8 mouse cellular contexts compared by ENCODE assay signal in the genomic region with DNA sequence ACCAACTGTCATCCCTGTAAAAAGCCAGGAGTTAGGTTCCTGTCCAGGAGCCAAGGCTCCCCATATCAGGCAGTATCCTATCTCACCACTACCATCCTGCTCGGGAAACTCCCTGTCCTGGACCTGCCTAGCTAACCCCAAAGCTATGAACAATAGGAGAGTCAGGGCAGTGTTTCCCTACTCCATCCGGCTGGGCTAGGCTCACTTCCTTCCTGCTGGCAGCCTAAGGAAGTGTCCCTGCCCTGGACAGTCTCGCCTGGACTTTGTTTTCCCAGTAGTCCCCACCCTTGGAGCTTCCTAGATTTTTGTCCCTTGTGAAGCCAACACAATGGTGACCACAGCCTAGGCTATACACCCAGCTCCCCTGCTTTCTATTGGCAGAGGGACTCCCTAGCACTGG. TPM values are rescaled to one million over a fixed set of nuclear protein-coding genes. Genes with fewer than 3 reads are reported as not detected.
DNase-seq lines count a peak whose midpoint lies in the region; ATAC-seq lines count a peak whose summit lies in the region.

No protein-coding gene starts in this region.

- H3K27ac ChIP-seq in hindbrain, embryonic 10.5 days = peak overlapping the region; percentile 98; the same call in 1 of the 2 replicates
- H3K27ac ChIP-seq in hindbrain, embryonic 11.5 days (ENCODE audit: low read depth, low read length) = no peak overlapping the region
- H3K27ac ChIP-seq in heart, embryonic 12.5 days (ENCODE audit: poor library complexity, severe bottlenecking) = peak overlapping the region; percentile 71
- 0 out of 2 replicates have a peak overlapping the region, but pooled peaks have one; percentile 8 for H3K27ac ChIP-seq in macrophage

- no peak for ATAC-seq in hindbrain, embryonic 11.5 days (ENCODE audit: low FRiP score)
- ATAC-seq in heart, embryonic 12.5 days (ENCODE audit: insufficient number of reproducible peaks, low FRiP score) = peak; percentile 29
- no peak for ATAC-seq in megakaryocyte-erythroid progenitor cell, adult 5-6 weeks (replicated peaks; ENCODE audit: low FRiP score, low TSS enrichment, poor library complexity, severe bottlenecking)
- ATAC-seq in granulocyte monocyte progenitor cell, adult 5-6 weeks (replicated peaks; ENCODE audit: poor library complexity, severe bottlenecking) = no peak

- H3K36me3 ChIP-seq in hindbrain, embryonic 10.5 days = peaks cover 51% of the 10 kb centered on the region
- peaks cover 11% of the 10 kb centered on the region for H3K36me3 ChIP-seq in hindbrain, embryonic 11.5 days (ENCODE audit: control insufficient read depth, insufficient read depth, low read length)
- H3K36me3 ChIP-seq in heart, embryonic 12.5 days = peaks cover 34% of the 10 kb centered on the region
- peaks cover 6% of the 10 kb centered on the region; the same call in 1 of the 2 replicates for H3K36me3 ChIP-seq in macrophage (ENCODE audit: inconsistent target)

- H3K27me3 ChIP-seq in hindbrain, embryonic 10.5 days (ENCODE audit: insufficient read depth, poor library complexity, severe bottlenecking) = no peaks in the 10 kb centered on the region
- no peaks in the 10 kb centered on the region for H3K27me3 ChIP-seq in hindbrain, embryonic 11.5 days (ENCODE audit: control insufficient read depth, insufficient read depth, low read length)
- H3K27me3 ChIP-seq in heart, embryonic 12.5 days (replicated peaks) = no peaks in the 10 kb centered on the region

- peak overlapping the region; percentile 84 for H3K4me3 ChIP-seq in hindbrain, embryonic 10.5 days
- no peak overlapping the region for H3K4me3 ChIP-seq in hindbrain, embryonic 11.5 days (ENCODE audit: low read depth, low read length)
- H3K4me3 ChIP-seq in heart, embryonic 12.5 days = peak overlapping the region; percentile 88; the same call in 1 of the 2 replicates
- no peak overlapping the region for H3K4me3 ChIP-seq in macrophage (ENCODE audit: inconsistent target)

- peaks cover 24% of the 10 kb centered on the region; the same call in 1 of the 2 replicates for H3K79me2 ChIP-seq in macrophage (ENCODE audit: inconsistent target)

- H3K4me1 ChIP-seq in hindbrain, embryonic 10.5 days (replicated peaks) = peaks cover 91% of the 10 kb centered on the region
- H3K4me1 ChIP-seq in hindbrain, embryonic 11.5 days (replicated peaks; ENCODE audit: control insufficient read depth, insufficient read depth, low read length) = peaks cover 21% of the 10 kb centered on the region
- H3K4me1 ChIP-seq in heart, embryonic 12.5 days (replicated peaks) = peaks cover 63% of the 10 kb centered on the region

- no peak for DNase-seq in hindbrain, embryonic 10.5 days (ENCODE audit: low spot score)
- no peak for DNase-seq in hindbrain, embryonic 11.5 days (ENCODE audit: low spot score)
- DNase-seq in kidney, postnatal 25 days = peak; percentile 65 to 88
- DNase-seq in thymus, postnatal 0 days (ENCODE audit: low spot score) = no peak

- no peak overlapping the region for H3K9ac ChIP-seq in hindbrain, embryonic 11.5 days (ENCODE audit: low read depth, low read length)
- H3K9ac ChIP-seq in heart, embryonic 12.5 days = no peak overlapping the region

- H3K4me2 ChIP-seq in hindbrain, embryonic 11.5 days (replicated peaks; ENCODE audit: low read depth, low read length) = no peak overlapping the region
- H3K4me2 ChIP-seq in heart, embryonic 12.5 days = peak overlapping the region; percentile 91

- 57% methylated on average over 3 of the region's 3 CpGs for WGBS in hindbrain, embryonic 10.5 days
- 69% methylated on average over 3 of the region's 3 CpGs for WGBS in hindbrain, embryonic 11.5 days
- 45% methylated on average over 3 of the region's 3 CpGs for WGBS in heart, embryonic 12.5 days
- WGBS in macrophage (ENCODE audit: missing documents) = 62% methylated on average over 3 of the region's 3 CpGs

- no peaks in the 10 kb centered on the region for H3K9me3 ChIP-seq in hindbrain, embryonic 10.5 days
- no peaks in the 10 kb centered on the region for H3K9me3 ChIP-seq in hindbrain, embryonic 11.5 days (ENCODE audit: control insufficient read depth, low read length)
- H3K9me3 ChIP-seq in heart, embryonic 12.5 days (replicated peaks) = no peaks in the 10 kb centered on the region

RNA-seq across cellular contexts. Expression of a gene that starts 0.9 kb away (rescaled TPM):
- 134 and 135 TPM in 2 replicates for polyA plus RNA-seq in hindbrain, embryonic 10.5 days (2016; fragmentation: Nextera tagmentation; extraction: Ambion mirVana)
- 116 and 123 TPM in 2 replicates for polyA plus RNA-seq in hindbrain, embryonic 11.5 days (2014; fragmentation: Nextera tagmentation; extraction: Ambion mirVana)
- 103 and 106 TPM in 2 replicates for polyA plus RNA-seq in heart, embryonic 12.5 days (2016; fragmentation: Nextera tagmentation; extraction: Ambion mirVana)
- 10 to 100 TPM in 1 of 26 experiments, 1 to 10 TPM in 23, under 1 TPM in 2; 0.61 to 16.6 (median 5.8) TPM for total RNA-seq in macrophage (2018; cell fraction: chromatin; rRNA removed)
- total RNA-seq in macrophage (2018; cell fraction: cytosol; rRNA removed) = 10 to 100 TPM in 25 of 26 experiments, 1 to 10 TPM in 1; 9.5 to 27.1 (median 17.0) TPM
- total RNA-seq in macrophage (2018; cell fraction: nucleus; rRNA removed) = 10 to 100 TPM in 12 of 26 experiments, 1 to 10 TPM in 14; 3.7 to 23.0 (median 9.7) TPM
- 17.0 to 33.6 TPM (median 19.7 TPM) in 3 replicates for polyA plus RNA-seq in macrophage (2018)
- total RNA-seq in megakaryocyte-erythroid progenitor cell, adult 5-6 weeks (2014; fragmentation: Nextera tagmentation) = 7.6 and 23.6 TPM in 2 replicates
- total RNA-seq in megakaryocyte-erythroid progenitor cell, adult 5-6 weeks (2017) = 5.4 and 8.3 TPM in 2 replicates
- 6.2 and 11.6 TPM in 2 replicates for total RNA-seq in granulocyte monocyte progenitor cell, adult 5-6 weeks (2014; fragmentation: Nextera tagmentation)
- total RNA-seq in granulocyte monocyte progenitor cell, adult 5-6 weeks (2017) = 3.0 and 5.3 TPM in 2 replicates
- 31.0 and 31.3 TPM in 2 replicates for polyA plus RNA-seq in thymus, postnatal 0 days (2015; fragmentation: Nextera tagmentation; extraction: Ambion mirVana)

RNA-seq across cellular contexts. Expression of a gene that starts 3.8 kb away (rescaled TPM):
- 79.8 and 87.1 TPM in 2 replicates for polyA plus RNA-seq in hindbrain, embryonic 10.5 days (2016; fragmentation: Nextera tagmentation; extraction: Ambion mirVana)
- polyA plus RNA-seq in hindbrain, embryonic 11.5 days (2014; fragmentation: Nextera tagmentation; extraction: Ambion mirVana) = 88.2 and 92.4 TPM in 2 replicates
- polyA plus RNA-seq in heart, embryonic 12.5 days (2016; fragmentation: Nextera tagmentation; extraction: Ambion mirVana) = 60.1 and 61.4 TPM in 2 replicates
- total RNA-seq in macrophage (2018; cell fraction: chromatin; rRNA removed) = 10 to 100 TPM in 7 of 26 experiments, 1 to 10 TPM in 19; 2.1 to 14.0 (median 6.9) TPM
- 10 to 100 TPM; 22.8 to 48.0 (median 37.4) TPM for total RNA-seq in macrophage (2018; cell fraction: cytosol; rRNA removed)
- 10 to 100 TPM in 20 of 26 experiments, 1 to 10 TPM in 6; 7.4 to 28.0 (median 12.9) TPM for total RNA-seq in macrophage (2018; cell fraction: nucleus; rRNA removed)
- 30.9 to 32.2 TPM (median 30.9 TPM) in 3 replicates for polyA plus RNA-seq in macrophage (2018)
- total RNA-seq in megakaryocyte-erythroid progenitor cell, adult 5-6 weeks (2014; fragmentation: Nextera tagmentation) = 27.2 and 33.6 TPM in 2 replicates
- total RNA-seq in megakaryocyte-erythroid progenitor cell, adult 5-6 weeks (2017) = 15.6 and 26.1 TPM in 2 replicates
- total RNA-seq in granulocyte monocyte progenitor cell, adult 5-6 weeks (2014; fragmentation: Nextera tagmentation) = 22.8 and 34.5 TPM in 2 replicates
- 10.8 and 13.2 TPM in 2 replicates for total RNA-seq in granulocyte monocyte progenitor cell, adult 5-6 weeks (2017)
- 56.7 and 57.8 TPM in 2 replicates for polyA plus RNA-seq in thymus, postnatal 0 days (2015; fragmentation: Nextera tagmentation; extraction: Ambion mirVana)

RNA-seq across cellular contexts. Expression of a gene that starts 9.9 kb away (rescaled TPM):
- polyA plus RNA-seq in hindbrain, embryonic 10.5 days (2016; fragmentation: Nextera tagmentation; extraction: Ambion mirVana) = 6.6 and 8.4 TPM in 2 replicates
- polyA plus RNA-seq in hindbrain, embryonic 11.5 days (2014; fragmentation: Nextera tagmentation; extraction: Ambion mirVana) = 3.6 and 4.4 TPM in 2 replicates
- polyA plus RNA-seq in heart, embryonic 12.5 days (2016; fragmentation: Nextera tagmentation; extraction: Ambion mirVana) = 5.5 and 5.7 TPM in 2 replicates
- 100 to 1,000 TPM in 2 of 26 experiments, 10 to 100 TPM in 24; 10.9 to 111 (median 45.2) TPM for total RNA-seq in macrophage (2018; cell fraction: chromatin; rRNA removed)
- 10 to 100 TPM in 25 of 26 experiments, 1 to 10 TPM in 1; 9.0 to 31.1 (median 17.0) TPM for total RNA-seq in macrophage (2018; cell fraction: cytosol; rRNA removed)
- 100 to 1,000 TPM in 1 of 26 experiments, 10 to 100 TPM in 25; 14.5 to 102 (median 49.8) TPM for total RNA-seq in macrophage (2018; cell fraction: nucleus; rRNA removed)
- polyA plus RNA-seq in macrophage (2018) = 20.3 to 38.2 TPM (median 30.4 TPM) in 3 replicates
- 1.1 and 5.9 TPM in 2 replicates for total RNA-seq in megakaryocyte-erythroid progenitor cell, adult 5-6 weeks (2014; fragmentation: Nextera tagmentation)
- total RNA-seq in megakaryocyte-erythroid progenitor cell, adult 5-6 weeks (2017) = 1.1 and 4.3 TPM in 2 replicates
- 1.4 and 4.9 TPM in 2 replicates for total RNA-seq in granulocyte monocyte progenitor cell, adult 5-6 weeks (2014; fragmentation: Nextera tagmentation)
- 0.56 and 1.0 TPM in 2 replicates for total RNA-seq in granulocyte monocyte progenitor cell, adult 5-6 weeks (2017)
- 6.1 and 9.0 TPM in 2 replicates for polyA plus RNA-seq in thymus, postnatal 0 days (2015; fragmentation: Nextera tagmentation; extraction: Ambion mirVana)

RNA-seq across cellular contexts. Expression of a gene that starts 11.8 kb away (rescaled TPM):
- polyA plus RNA-seq in hindbrain, embryonic 10.5 days (2016; fragmentation: Nextera tagmentation; extraction: Ambion mirVana) = 19.2 and 20.8 TPM in 2 replicates
- 10.5 and 11.3 TPM in 2 replicates for polyA plus RNA-seq in hindbrain, embryonic 11.5 days (2014; fragmentation: Nextera tagmentation; extraction: Ambion mirVana)
- polyA plus RNA-seq in heart, embryonic 12.5 days (2016; fragmentation: Nextera tagmentation; extraction: Ambion mirVana) = 10.2 and 12.6 TPM in 2 replicates
- 10 to 100 TPM in 25 of 26 experiments, 1 to 10 TPM in 1; 9.2 to 46.3 (median 20.9) TPM for total RNA-seq in macrophage (2018; cell fraction: chromatin; rRNA removed)
- 10 to 100 TPM; 17.3 to 37.1 (median 24.8) TPM for total RNA-seq in macrophage (2018; cell fraction: cytosol; rRNA removed)
- 10 to 100 TPM; 10.5 to 68.2 (median 44.0) TPM for total RNA-seq in macrophage (2018; cell fraction: nucleus; rRNA removed)
- polyA plus RNA-seq in macrophage (2018) = 25.1 to 39.9 TPM (median 29.7 TPM) in 3 replicates
- total RNA-seq in megakaryocyte-erythroid progenitor cell, adult 5-6 weeks (2014; fragmentation: Nextera tagmentation) = 46.2 and 49.0 TPM in 2 replicates
- 15.8 and 25.8 TPM in 2 replicates for total RNA-seq in megakaryocyte-erythroid progenitor cell, adult 5-6 weeks (2017)
- total RNA-seq in granulocyte monocyte progenitor cell, adult 5-6 weeks (2014; fragmentation: Nextera tagmentation) = 7.1 and 18.2 TPM in 2 replicates
- 5.5 and 8.2 TPM in 2 replicates for total RNA-seq in granulocyte monocyte progenitor cell, adult 5-6 weeks (2017)
- 18.4 and 23.1 TPM in 2 replicates for polyA plus RNA-seq in thymus, postnatal 0 days (2015; fragmentation: Nextera tagmentation; extraction: Ambion mirVana)

RNA-seq across cellular contexts. Expression of a gene that starts 13.8 kb away (rescaled TPM):
- polyA plus RNA-seq in hindbrain, embryonic 10.5 days (2016; fragmentation: Nextera tagmentation; extraction: Ambion mirVana) = 0.41 and 0.77 TPM in 2 replicates
- polyA plus RNA-seq in hindbrain, embryonic 11.5 days (2014; fragmentation: Nextera tagmentation; extraction: Ambion mirVana) = 0.18 and 0.39 TPM in 2 replicates
- polyA plus RNA-seq in heart, embryonic 12.5 days (2016; fragmentation: Nextera tagmentation; extraction: Ambion mirVana) = 0.49 and 0.64 TPM in 2 replicates
- 1 to 10 TPM in 19 of 26 experiments, under 1 TPM in 5, not detected in 2; 0.54 to 4.1 (median 1.3) TPM for total RNA-seq in macrophage (2018; cell fraction: chromatin; rRNA removed)
- total RNA-seq in macrophage (2018; cell fraction: cytosol; rRNA removed) = under 1 TPM; 0.11 to 0.51 (median 0.28) TPM
- 1 to 10 TPM in 12 of 26 experiments, under 1 TPM in 11, not detected in 3; 0.40 to 3.3 (median 1.1) TPM for total RNA-seq in macrophage (2018; cell fraction: nucleus; rRNA removed)
- 0.38 to 0.51 TPM (median 0.43 TPM) in 3 replicates for polyA plus RNA-seq in macrophage (2018)
- total RNA-seq in megakaryocyte-erythroid progenitor cell, adult 5-6 weeks (2014; fragmentation: Nextera tagmentation) = 5.1 and 9.4 TPM in 2 replicates
- total RNA-seq in megakaryocyte-erythroid progenitor cell, adult 5-6 weeks (2017) = 0.61 and 3.3 TPM in 2 replicates
- total RNA-seq in granulocyte monocyte progenitor cell, adult 5-6 weeks (2014; fragmentation: Nextera tagmentation) = 0.34 TPM in 1 of 2 replicates, not detected in the other
- total RNA-seq in granulocyte monocyte progenitor cell, adult 5-6 weeks (2017) = 0.26 and 0.46 TPM in 2 replicates
- polyA plus RNA-seq in thymus, postnatal 0 days (2015; fragmentation: Nextera tagmentation; extraction: Ambion mirVana) = 0.90 and 1.2 TPM in 2 replicates

Comparison
In these comparisons a context has a peak if more than half of its experiments do, and no peak if none do; other contexts are left out.
1. H3K4me3 ChIP-seq: peak in hindbrain, embryonic 10.5 days (single experiment) and heart, embryonic 12.5 days (single experiment); none in hindbrain, embryonic 11.5 days (single experiment) and macrophage (single experiment).
2. DNase-seq: peak in kidney, postnatal 25 days (2 of 2); none in hindbrain, embryonic 10.5 days (single experiment), hindbrain, embryonic 11.5 days (single experiment) and thymus, postnatal 0 days (single experiment).